Mouse (Mus musculus) cerebellum, adult 9-11 months (tissue): ENCODE measurements around the gene Bsn.
A peak's percentile ranks its signal among the peaks of the same experiment; 100 is the strongest.

Experiments used
- DNase-seq: peaks from one replicate; pipeline ENCODE4 v3.0.0; 2022

Bsn gene

GRCm38 (mm10) chr9:108083561-108083960 is 106.6 kb downstream of the Bsn start:
- DNase-seq = peak; percentile 36

- no peak for DNase-seq
Observed at GRCm38 (mm10) chr9:108082988-108083431, 107.2 kb downstream of the Bsn start, which contains the start of gene Rnf123. Gene Rnf123 (minus strand): TSS chr9:108083346.

GRCm38 (mm10) chr9:108082549-108082948 is 107.6 kb downstream of the Bsn start:
- peak; percentile 67 for DNase-seq

DNA sequence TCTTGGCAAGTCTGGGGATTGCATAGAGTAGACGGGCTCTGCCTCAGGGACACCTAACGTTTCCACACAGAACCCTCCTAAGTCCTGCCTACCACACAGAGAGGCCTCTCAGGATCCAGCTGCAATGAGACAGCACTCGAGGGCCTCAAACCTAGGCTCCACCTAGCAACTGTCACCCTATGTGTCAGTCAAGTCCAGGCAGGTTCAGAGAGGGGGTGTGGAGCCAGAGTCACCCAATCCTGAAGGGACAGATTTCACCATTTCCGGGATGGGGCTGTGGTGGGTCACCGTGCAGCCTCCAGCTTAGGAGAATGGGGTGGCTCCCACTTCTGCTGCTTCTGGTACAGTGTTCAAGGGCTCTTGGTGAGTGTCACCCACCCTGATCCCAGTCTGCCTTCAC is 110.0 kb downstream of the Bsn start, which contains the start of gene Mst1:
Gene Mst1 (plus strand): TSS at position 269 of the 400 bp plus-strand sequence.
- DNase-seq = peak; percentile 53

- peak; percentile 96 for DNase-seq
Observed at GRCm38 (mm10) chr9:108073141-108073930, 116.8 kb downstream of the Bsn start.

DNA sequence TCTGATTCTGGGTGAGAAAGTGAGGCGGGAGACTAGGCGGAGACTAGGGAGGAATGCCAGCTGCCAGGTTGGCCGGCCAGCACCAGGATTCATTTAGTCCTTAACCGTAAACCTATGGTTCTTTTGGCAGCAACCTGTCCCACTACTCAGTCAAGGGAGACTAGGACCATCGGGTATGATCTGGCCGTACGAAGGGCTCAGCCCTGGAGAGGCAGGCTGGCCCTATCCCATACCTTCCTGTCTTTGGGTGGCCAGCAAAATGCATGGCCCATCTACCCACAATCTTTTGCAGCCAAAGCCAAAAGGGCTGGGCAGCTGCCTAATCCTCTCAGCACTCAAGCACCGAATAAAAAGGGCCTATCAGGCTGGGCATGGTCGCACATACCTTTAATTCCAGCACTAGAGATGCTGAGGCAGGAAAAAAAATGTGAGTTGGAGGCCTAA is 117.7 kb downstream of the Bsn start:
- peak; percentile 81 for DNase-seq

DNA sequence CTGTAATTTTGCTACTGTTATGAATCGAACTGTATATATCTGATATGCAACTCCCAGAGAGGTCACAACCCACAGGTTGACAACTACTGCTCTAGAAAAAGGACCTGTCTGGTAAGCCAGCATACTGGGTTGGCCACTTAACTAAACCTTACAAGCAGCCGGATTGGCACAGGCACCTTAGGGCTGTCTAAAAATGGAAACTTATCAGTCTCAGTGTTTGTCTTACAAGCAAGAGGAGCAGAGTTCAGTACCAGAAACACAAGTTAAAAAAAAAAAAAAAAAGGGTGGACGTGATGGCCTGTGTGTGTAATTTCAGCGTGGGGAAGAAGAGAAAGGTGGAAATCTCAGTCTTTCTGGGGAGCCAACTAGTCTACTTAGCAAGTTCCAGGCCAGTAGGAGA is 118.4 kb downstream of the Bsn start:
- no peak for DNase-seq

GRCm38 (mm10) chr9:108069529-108069928 is 120.7 kb downstream of the Bsn start:
- DNase-seq = peak; percentile 58

GRCm38 (mm10) chr9:108069007-108069406 is 121.2 kb downstream of the Bsn start:
- peak; percentile 67 for DNase-seq

DNA sequence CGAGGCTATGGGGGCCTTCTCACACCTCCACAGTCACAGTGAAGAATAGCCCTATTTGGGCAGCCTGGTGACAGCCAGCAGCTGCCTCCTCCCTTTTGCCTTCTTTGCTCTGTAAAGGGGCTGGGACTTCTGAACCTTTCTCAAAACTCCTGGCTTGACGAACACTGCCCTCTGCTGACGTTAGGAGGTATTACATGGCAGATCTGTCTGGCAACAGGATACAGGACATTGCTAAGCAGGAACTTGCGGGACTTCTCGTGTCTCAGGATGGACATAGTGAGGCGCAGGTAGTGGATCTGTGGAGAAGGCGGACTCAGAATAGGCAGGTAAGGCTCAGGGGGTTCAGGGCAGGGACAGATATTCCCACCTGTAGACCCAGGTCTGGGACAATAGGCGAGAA is 122.3 kb downstream of the Bsn start:
- peak; percentile 89 for DNase-seq

DNA sequence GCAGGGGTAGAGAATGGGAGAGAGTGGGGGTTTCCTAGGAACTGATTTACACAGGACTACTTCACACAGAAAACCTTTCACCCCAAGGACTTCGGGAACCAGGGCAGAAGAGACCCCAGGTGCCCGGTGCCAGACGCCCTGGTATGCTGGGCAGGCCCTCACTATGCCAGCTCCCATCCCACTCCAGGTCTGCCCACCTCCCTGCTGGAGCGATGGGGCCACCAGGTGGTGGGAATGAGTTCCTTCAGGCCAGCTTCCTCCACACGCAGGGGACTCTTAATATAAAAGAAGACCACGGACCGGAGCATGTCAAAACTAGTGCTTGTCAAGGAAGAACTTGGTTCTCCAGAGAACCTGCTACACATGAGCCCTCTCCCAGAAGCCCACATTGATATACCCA is 123.0 kb downstream of the Bsn start:
- DNase-seq = peak; percentile 64

- DNase-seq = peak; percentile 89
Observed at GRCm38 (mm10) chr9:108065491-108066011, 124.6 kb downstream of the Bsn start.

DNA sequence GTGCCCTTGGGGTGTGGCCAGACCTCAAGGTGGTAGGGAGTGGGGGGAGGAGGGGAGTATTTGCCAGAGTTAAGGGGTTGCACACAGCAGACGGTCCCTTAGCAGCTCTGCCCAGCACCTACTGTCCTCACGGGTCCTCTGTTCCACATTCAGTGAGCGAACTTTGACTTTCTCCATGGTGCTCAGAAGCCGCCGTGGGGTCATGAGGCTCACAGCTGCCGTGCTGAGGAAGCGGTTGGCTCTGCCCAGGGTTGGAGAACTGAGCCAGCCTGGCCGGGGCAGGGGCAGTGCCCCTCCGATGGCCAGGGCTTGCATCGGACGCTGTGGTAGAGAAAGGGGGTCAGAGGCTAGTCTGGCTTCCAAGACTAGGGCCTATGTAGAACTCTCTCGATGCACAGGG is 126.8 kb downstream of the Bsn start:
- DNase-seq = no peak

DNA sequence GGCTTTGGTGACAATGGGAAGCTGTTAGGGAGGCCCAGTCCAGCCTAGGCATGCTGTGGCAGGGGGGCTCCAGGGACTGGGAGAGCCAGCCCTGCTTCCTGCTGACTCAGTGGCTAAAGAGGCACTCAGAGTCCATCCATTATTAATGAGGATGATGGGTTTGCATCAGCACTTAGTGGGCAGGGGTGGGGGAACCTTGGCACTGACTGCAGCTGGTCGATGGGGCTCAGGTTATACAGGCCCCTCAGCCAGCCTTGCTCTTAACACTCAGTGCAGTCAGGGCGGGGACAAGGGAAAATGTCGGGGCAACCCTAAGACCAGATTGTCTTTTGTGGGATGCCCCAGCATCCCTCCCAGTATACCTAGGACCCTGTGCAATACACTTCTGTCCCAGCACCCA is 128.0 kb downstream of the Bsn start:
- DNase-seq = peak; percentile 40

GRCm38 (mm10) chr9:108058291-108058690 is 131.9 kb downstream of the Bsn start:
- no peak for DNase-seq

- no peak for DNase-seq
Observed at GRCm38 (mm10) chr9:108057262-108057562, 133.0 kb downstream of the Bsn start.

GRCm38 (mm10) chr9:108056361-108057261 is 133.6 kb downstream of the Bsn start:
- DNase-seq = peak; percentile 42

- peak; percentile 38 for DNase-seq
Observed at GRCm38 (mm10) chr9:108055661-108056237, 134.4 kb downstream of the Bsn start.

GRCm38 (mm10) chr9:108055061-108055460 is 135.1 kb downstream of the Bsn start:
- no peak for DNase-seq

GRCm38 (mm10) chr9:108054331-108055040 is 135.7 kb downstream of the Bsn start:
- DNase-seq = peak; percentile 40

GRCm38 (mm10) chr9:108053665-108054225 is 136.4 kb downstream of the Bsn start:
- DNase-seq = peak; percentile 58
